ENCODE assay signal across 22 mouse cellular contexts in genomic region chr14:121985477-121985876, GRCm38 (mm10). TPM values are rescaled to one million over a fixed set of nuclear protein-coding genes. Genes with fewer than 3 reads are reported as not detected.
A peak's percentile ranks its signal among the peaks of the same experiment; 100 is the strongest.
DNase-seq lines count a peak whose midpoint lies in the region; ATAC-seq lines count a peak whose summit lies in the region.
"Had no signal": no experiment of that assay in that cellular context is flagged by ENCODE, and none has a peak within 500 bp of the region (broad histone marks: within the 10 kb centered on the region; RNA-seq: fewer than 3 reads in every experiment).

No protein-coding gene starts in this region.

- H3K9ac ChIP-seq in heart, embryonic 13.5 days, result no peak overlapping the region
- no peak overlapping the region for H3K9ac ChIP-seq in lung, embryonic 15.5 days
- no peak overlapping the region for H3K9ac ChIP-seq in liver, embryonic 13.5 days
- no peak overlapping the region for H3K9ac ChIP-seq in stomach, embryonic 14.5 days (replicated peaks; ENCODE audit: low read depth, low read length)
- H3K9ac ChIP-seq: liver, embryonic 15.5 days had no signal

- no peak overlapping the region for H3K4me3 ChIP-seq in heart, embryonic 13.5 days
- H3K4me3 ChIP-seq in lung, embryonic 15.5 days, result no peak overlapping the region
- no peak overlapping the region for H3K4me3 ChIP-seq in liver, embryonic 13.5 days (replicated peaks)
- H3K4me3 ChIP-seq in stomach, embryonic 14.5 days (ENCODE audit: low read depth, low read length), result no peak overlapping the region
- H3K4me3 ChIP-seq: forebrain, embryonic 10.5 days; liver, embryonic 15.5 days; myocyte had no signal

- H3K4me1 ChIP-seq in heart, embryonic 13.5 days, result peaks cover 22% of the 10 kb centered on the region
- peaks cover 11% of the 10 kb centered on the region; the same call in 1 of the 2 replicates for H3K4me1 ChIP-seq in lung, embryonic 15.5 days
- H3K4me1 ChIP-seq in liver, embryonic 13.5 days (replicated peaks), result peaks cover 49% of the 10 kb centered on the region
- peaks cover 10% of the 10 kb centered on the region for H3K4me1 ChIP-seq in stomach, embryonic 14.5 days (ENCODE audit: control insufficient read depth, insufficient read depth, low read length)

- H3K27me3 ChIP-seq in heart, embryonic 13.5 days (replicated peaks), result no peaks in the 10 kb centered on the region
- no peaks in the 10 kb centered on the region for H3K27me3 ChIP-seq in lung, embryonic 15.5 days
- H3K27me3 ChIP-seq in liver, embryonic 13.5 days, result no peaks in the 10 kb centered on the region
- H3K27me3 ChIP-seq in stomach, embryonic 14.5 days (ENCODE audit: control insufficient read depth, insufficient read depth, low read length), result no peaks in the 10 kb centered on the region
- H3K27me3 ChIP-seq: liver, embryonic 15.5 days had no signal

- H3K4me2 ChIP-seq in heart, embryonic 13.5 days, result no peak overlapping the region
- no peak overlapping the region for H3K4me2 ChIP-seq in lung, embryonic 15.5 days
- H3K4me2 ChIP-seq in liver, embryonic 13.5 days, result no peak overlapping the region
- no peak overlapping the region for H3K4me2 ChIP-seq in stomach, embryonic 14.5 days (replicated peaks; ENCODE audit: low read depth, low read length)
- H3K4me2 ChIP-seq: liver, embryonic 15.5 days had no signal

- no peaks in the 10 kb centered on the region for H3K9me3 ChIP-seq in heart, embryonic 13.5 days
- no peaks in the 10 kb centered on the region for H3K9me3 ChIP-seq in lung, embryonic 15.5 days
- no peaks in the 10 kb centered on the region for H3K9me3 ChIP-seq in liver, embryonic 13.5 days (replicated peaks)
- H3K9me3 ChIP-seq in stomach, embryonic 14.5 days (ENCODE audit: control insufficient read depth, low read depth, low read length), result no peaks in the 10 kb centered on the region
- H3K9me3 ChIP-seq: forebrain, embryonic 10.5 days; liver, embryonic 15.5 days had no signal

- H3K36me3 ChIP-seq in heart, embryonic 13.5 days, result no peaks in the 10 kb centered on the region
- no peaks in the 10 kb centered on the region for H3K36me3 ChIP-seq in lung, embryonic 15.5 days
- H3K36me3 ChIP-seq in liver, embryonic 13.5 days, result no peaks in the 10 kb centered on the region
- no peaks in the 10 kb centered on the region for H3K36me3 ChIP-seq in stomach, embryonic 14.5 days (ENCODE audit: control insufficient read depth, insufficient read depth, low read length)
- H3K36me3 ChIP-seq: liver, embryonic 15.5 days had no signal

- ATAC-seq in heart, embryonic 13.5 days (ENCODE audit: extremely low read depth, insufficient number of reproducible peaks, low FRiP score, low TSS enrichment), result no peak
- no peak for ATAC-seq in lung, embryonic 15.5 days (ENCODE audit: borderline replicate concordance, extremely low read depth, low FRiP score, low TSS enrichment)
- no peak for ATAC-seq in liver, embryonic 13.5 days (ENCODE audit: low read depth)
- no peak for ATAC-seq in stomach, embryonic 14.5 days (ENCODE audit: insufficient number of reproducible peaks, insufficient read depth, low FRiP score, low read depth)

- intact Hi-C loops in heart, postnatal 14 days (cut with DNase I), result no loop called here

- 64% methylated on average over 3 of the region's 3 CpGs for WGBS in heart, embryonic 13.5 days
- WGBS in lung, embryonic 15.5 days, result 70% methylated on average over 3 of the region's 3 CpGs
- 16% methylated on average over 3 of the region's 3 CpGs for WGBS in liver, embryonic 13.5 days (ENCODE audit: insufficient replicate concordance)
- 75% methylated on average over 3 of the region's 3 CpGs for WGBS in stomach, embryonic 14.5 days

- no peak for DNase-seq in heart, postnatal 14 days
- DNase-seq in lung, postnatal 10 days, result no peak
- DNase-seq in liver, embryonic 13.5 days, result no peak
- DNase-seq in cerebellum, postnatal 25 days, result no peak
- no peak for DNase-seq in kidney, adult 18-20 months
- DNase-seq: cerebellum, adult 18-20 months; heart, postnatal 36 days; spleen, adult 18-20 months; thymus, postnatal 4 days had no signal

- peak overlapping the region; percentile 53 for H3K27ac ChIP-seq in heart, embryonic 13.5 days (replicated peaks)
- peak overlapping the region; percentile 51 for H3K27ac ChIP-seq in lung, embryonic 15.5 days
- peak overlapping the region; percentile 23; the same call in 1 of the 2 replicates for H3K27ac ChIP-seq in liver, embryonic 13.5 days
- H3K27ac ChIP-seq in stomach, embryonic 14.5 days (ENCODE audit: low read length), result peak overlapping the region; percentile 33; the same call in 1 of the 2 replicates
- H3K27ac ChIP-seq: forebrain, embryonic 10.5 days; liver, embryonic 15.5 days had no signal

RNA-seq across cellular contexts. Expression of gene Gpr183, which starts 20.5 kb away (rescaled TPM):
- 2.3 and 2.5 TPM in 2 replicates for polyA plus RNA-seq in heart, embryonic 13.5 days (2015; fragmentation: Nextera tagmentation; extraction: Ambion mirVana)
- under 1 TPM; 0.54 to 0.67 TPM for total RNA-seq in heart, postnatal 14 days (2021)
- polyA plus RNA-seq in lung, embryonic 15.5 days (2015; fragmentation: Nextera tagmentation; extraction: Ambion mirVana), result 2.9 and 3.2 TPM in 2 replicates
- polyA plus RNA-seq in liver, embryonic 13.5 days (2015; fragmentation: Nextera tagmentation; extraction: Ambion mirVana), result 0.96 and 1.3 TPM in 2 replicates
- polyA plus RNA-seq in stomach, embryonic 14.5 days (2014; fragmentation: Nextera tagmentation; extraction: Ambion mirVana), result 4.5 and 5.5 TPM in 2 replicates

RNA-seq across cellular contexts. Expression of gene Timm8a2, which starts 49.0 kb away (rescaled TPM):
- not detected in 2 replicates for polyA plus RNA-seq in heart, embryonic 13.5 days (2015; fragmentation: Nextera tagmentation; extraction: Ambion mirVana)
- total RNA-seq in heart, postnatal 14 days (2021), result not detected
- not detected in 2 replicates for polyA plus RNA-seq in lung, embryonic 15.5 days (2015; fragmentation: Nextera tagmentation; extraction: Ambion mirVana)
- polyA plus RNA-seq in liver, embryonic 13.5 days (2015; fragmentation: Nextera tagmentation; extraction: Ambion mirVana), result not detected in 2 replicates
- polyA plus RNA-seq in stomach, embryonic 14.5 days (2014; fragmentation: Nextera tagmentation; extraction: Ambion mirVana), result not detected in 2 replicates
- total RNA-seq: adrenal gland, adult 18-20 months; heart, postnatal 36 days; layer of hippocampus, postnatal 10 days; left cerebral cortex, postnatal 36 days had no signal
- polyA plus RNA-seq: embryonic facial prominence, embryonic 14.5 days; forebrain, embryonic 10.5 days; frontal cortex, adult 2 months; gonadal fat pad, adult 2 months; kidney, embryonic 14.5 days; liver, embryonic 15.5 days; myocyte had no signal
